Mouse (Mus musculus) layer of hippocampus, postnatal 25 days (tissue): ENCODE measurements around the gene Dcaf5. TPM values are rescaled to one million over a fixed set of nuclear protein-coding genes. Genes with fewer than 3 reads are reported as not detected.

Source experiments
- DNase-seq, 2 experiments: peaks; one replicate each; pipeline ENCODE4 v3.0.0; 2022; ENCODE audit warnings: mixed read lengths in 2 of 2, low spot score in 1 of 2; ENCODE audit errors: extremely low spot score in 1 of 2
- total RNA-seq, 2 experiments: library from RNA; stranded (reverse); gene quantifications; 2 replicates each; pipeline ENCODE4 v1.2.3; 2021

Gene Dcaf5
- total RNA-seq, 2 experiments from 2014 or later, result 66.7 to 84.1 TPM

DNA sequence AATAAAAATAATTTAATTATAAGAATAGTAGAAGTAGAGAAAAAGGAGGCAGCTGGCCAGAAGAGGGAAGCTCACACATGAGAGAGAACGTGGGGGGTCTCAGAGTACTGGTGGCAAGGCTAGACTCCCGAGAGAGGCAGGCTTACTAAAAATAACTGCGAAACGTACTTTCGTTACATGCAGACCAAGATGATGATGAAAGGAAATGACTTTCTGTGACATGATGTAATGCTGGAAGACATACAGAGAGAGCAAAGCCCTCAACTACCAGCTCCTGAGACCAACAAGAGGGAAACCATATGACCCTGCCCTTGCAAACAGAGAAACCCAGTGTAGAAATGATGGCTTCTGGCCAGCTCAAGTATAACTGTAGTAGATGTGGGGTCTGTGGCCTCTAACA lies 76.1 kb downstream of the Dcaf5 start:
- DNase-seq, result no peak

DNA sequence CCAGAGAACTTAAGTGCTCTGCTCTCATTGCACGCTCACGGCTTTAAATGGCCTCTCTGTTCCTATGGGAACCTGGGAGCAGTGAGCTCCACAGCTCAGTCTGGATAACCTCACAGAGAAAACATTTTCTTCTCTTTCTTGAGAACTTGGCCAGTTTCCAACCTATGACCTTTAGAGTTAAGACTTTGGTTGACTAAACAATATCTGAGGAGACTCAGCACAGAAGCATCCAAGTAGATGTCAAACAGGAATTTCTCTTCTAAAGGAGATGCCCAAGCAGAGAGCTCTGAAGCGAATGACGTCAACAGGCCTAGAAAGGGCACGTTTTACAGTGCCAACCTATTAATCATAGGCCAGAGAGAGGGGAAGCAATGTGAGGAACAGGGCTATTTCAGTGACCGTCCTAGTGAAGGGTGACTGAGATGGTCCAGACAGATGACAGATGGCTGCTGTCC lies 91.6 kb downstream of the Dcaf5 start:
- no peak for DNase-seq

DNA sequence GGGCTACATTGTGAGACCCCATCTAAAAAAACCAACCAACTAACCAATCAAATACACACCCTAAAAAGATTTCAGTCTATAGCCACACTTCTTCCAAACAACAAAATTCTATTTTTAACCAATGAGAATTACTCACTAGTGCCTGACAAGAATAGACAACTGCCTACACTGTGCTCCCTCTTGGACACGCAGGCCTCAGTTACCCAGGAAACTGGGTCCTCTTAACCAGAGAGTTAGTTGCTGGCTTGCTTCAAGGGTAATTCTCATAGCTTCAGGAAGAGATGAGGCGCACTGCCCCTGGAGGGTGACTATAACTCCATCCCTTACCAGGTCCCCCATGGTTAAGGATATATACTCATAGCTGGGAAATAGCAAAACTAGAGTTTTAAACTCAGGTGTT lies 95.5 kb downstream of the Dcaf5 start:
- DNase-seq, result no peak

DNA sequence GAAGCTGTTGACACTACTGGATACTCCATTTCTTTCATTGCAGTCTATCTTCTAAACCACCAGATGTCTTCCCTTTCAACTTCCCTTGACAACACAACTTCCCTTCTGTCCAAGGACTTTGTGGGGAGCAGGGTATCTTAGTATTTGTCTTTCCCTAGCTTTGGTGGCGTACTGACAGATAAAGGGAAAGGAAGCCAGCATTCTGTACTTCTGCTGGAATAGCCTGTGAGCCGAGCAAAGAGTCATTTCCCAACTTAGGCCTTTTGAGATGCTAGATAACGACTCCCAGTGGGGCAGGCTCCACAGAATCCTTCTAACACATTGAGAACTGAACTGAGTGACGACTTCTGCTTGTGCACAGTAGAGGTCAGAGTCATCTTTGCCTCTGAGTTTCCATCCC lies 102.2 kb downstream of the Dcaf5 start:
- DNase-seq, result no peak

DNA sequence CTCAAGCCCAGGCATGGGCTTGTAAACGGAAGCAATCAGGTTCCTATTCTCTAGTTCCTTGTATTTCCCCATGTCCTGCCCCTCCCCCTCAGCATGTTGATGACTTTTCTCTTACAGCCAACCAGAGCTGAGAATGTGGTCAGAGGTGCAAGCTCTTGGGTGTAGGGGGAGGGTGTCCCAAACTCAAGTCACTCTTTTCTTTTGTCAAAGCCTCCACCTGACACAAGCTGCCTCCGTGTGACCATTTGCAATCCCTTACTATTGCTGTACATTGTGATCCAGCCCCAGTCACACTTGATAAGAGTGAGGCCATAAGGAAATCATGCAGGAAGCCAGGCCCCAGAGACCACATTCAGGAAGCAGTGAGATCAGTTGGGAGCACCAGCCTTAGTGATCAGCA lies 104.8 kb downstream of the Dcaf5 start:
- DNase-seq, result no peak

DNA sequence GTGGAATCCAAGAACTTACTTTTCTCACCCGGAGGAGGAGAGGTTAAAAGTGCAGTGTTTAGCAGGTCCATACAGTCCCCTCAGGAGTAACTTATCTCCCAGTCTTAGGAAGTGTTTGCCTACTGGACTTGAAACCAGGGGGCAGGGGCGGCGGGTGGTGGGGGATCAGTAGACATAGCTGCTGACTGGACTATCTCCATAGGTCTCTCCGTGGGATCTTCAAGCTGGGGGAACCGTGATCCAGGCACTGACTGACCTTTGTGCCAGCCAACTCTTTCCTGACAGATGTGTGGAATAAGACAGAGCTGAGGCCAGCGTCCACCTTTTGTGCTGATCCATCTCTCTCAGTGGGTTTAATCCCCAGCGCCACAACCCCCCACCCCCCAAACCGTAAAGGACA lies 105.6 kb downstream of the Dcaf5 start:
- DNase-seq, result no peak

DNA sequence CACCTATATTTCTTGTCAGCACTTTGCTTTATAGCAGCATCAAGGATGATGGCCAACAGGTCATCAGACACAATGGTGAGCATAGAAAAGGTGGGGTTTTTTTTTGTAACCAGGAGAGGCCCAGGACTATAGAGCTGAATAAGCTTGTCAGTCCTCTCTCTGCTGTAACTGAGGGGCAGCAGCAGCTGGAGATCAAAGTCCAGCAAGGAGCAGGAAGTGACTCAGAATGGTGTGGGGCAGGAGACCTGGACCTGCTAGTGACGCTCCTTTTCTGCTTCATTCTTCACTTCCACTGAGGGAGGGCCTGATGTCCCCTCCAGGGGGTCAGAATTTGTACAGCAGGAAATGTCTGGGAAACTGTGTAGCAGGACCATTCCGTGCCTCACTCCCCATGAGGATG lies 106.8 kb downstream of the Dcaf5 start:
- no peak for DNase-seq

DNA sequence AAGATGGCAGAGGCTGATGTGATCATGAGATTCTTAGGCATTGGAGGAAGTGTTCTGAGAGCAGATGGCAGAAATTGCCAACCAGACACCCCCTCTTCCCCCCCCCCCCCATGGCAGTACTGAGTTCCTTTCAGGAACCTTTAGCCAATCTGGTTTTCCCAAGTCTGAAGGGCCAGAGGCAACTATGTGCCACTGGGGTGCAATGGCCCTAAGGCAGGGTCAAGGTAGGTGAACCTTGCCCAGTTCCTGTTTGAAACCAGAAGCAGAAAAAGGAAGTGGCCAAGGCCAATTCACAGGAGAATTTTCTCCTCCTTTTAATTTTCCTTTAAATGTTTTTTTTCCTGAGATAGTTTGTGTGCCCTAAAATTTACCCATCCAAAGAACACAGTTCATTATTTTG lies 110.4 kb downstream of the Dcaf5 start:
- no peak for DNase-seq

DNA sequence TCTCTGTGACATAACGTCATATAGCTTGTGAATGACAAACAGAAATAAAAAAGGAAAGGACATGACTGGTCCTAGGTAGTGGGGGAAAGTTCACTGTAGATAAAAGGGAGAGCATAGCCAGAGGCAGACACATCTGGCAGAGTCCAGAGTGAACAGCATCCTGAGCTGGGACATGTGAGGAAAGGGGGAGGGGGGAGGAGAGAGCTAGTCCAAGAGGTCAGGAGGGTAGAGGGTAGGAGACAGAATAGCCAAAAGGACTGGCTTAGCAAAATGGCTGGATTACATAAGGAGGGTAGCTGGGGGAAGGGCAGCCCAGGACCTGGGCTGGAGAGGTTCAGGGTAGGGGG lies 111.6 kb downstream of the Dcaf5 start:
- no peak for DNase-seq

DNA sequence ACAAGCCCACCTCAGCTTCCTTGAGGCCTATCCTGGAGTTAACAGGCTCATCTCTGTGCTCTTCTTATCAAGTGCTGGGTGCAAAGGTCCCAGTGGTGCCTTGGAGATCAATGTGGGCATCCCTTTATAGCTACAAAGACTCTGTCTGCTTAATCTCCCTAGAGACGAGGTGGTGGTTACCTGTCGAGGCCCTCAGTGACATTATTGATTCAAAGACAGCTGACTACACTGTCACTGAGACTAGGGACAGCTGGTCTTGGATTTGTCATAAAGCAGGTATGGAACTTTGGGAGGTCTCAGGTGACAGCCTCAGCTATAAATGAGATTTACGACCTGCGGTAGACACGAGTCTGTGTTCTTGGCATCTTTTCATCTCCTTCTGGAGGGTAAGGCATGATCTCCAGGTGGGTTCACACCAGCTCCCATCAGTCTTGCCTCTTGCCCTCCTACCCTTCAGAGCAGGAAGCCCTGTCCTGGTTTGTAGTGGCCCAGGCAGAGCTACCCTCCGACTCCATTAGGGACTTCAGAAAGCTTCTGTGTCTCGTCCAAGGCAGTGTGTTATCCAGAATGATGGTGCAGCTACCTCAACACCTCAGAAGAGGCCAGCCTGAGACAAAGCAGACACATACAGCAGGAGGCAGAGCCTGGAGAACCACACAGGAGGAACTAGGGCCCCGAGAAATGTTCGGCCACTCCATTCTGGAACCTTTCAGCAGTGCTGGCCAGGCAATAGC lies 112.2 kb downstream of the Dcaf5 start:
- DNase-seq, result no peak

DNA sequence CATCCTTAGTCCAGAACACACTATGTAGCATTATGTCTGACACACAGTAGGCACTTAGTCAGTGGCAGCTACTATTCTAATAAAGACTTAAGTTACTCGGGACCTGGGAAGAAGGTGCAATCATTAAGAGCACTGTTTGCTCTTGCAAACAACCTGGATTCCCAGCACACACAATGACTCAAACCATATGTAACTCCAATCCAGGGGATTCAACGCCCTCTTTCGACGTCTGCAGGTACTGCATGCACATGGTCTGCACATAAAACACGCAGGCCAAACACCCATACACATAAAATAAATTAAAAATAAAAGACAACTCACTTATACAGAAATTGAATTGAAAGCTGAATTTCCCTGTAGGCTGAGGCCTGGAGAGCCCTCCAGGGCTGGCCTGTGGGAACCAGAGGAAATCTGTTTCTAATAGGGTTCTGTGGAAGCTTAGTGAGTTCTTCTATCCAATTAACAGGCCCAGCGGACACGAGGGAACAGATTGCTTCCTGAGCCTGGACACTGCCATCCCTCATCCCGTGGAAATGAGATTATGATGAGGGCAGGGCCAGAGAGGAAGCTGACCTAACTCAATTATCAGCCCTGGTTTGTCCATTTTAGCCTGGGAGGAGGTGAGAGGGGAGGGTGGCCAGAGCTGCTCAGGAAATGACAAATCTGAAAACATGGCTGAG lies 112.9 kb downstream of the Dcaf5 start:
- no peak for DNase-seq

DNA sequence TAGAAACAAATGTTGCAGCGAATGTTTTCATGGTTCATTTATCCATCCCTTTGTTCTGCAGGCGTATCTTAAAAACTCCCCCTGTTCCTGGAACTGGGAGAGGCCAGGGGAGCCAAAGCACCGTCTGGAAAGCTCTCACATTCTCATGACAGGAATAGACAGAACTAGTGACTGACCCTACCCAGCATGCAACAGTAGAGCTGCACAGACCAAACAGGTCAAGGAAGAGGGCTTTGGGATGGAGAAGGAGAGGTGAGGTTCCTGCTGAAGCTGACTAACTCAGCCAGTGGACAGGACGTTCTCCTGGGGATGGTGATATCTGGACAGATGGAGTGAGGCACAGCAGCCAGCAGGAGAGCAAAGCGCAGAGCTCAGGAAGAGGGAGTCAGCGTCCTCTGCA lies 113.9 kb downstream of the Dcaf5 start:
- no peak for DNase-seq

DNA sequence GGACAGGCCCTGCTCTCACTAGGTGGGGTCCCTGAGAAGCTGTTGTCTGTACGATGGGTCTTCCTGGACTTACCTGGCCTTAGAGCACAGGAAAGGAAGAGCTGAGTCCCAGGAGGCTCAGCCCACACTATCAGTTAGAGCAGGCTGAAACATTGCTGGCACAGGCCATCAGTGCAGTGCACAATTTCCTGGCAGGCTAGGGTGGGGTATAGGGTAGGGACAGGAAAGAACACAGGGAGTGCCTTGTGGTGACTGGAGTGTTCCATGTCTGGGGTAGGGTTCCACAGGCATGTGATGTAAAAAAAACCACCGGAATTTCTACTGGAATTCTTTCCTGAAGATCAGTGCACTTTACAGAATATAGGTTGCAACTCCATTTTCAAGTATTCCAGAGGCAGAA lies 117.3 kb downstream of the Dcaf5 start:
- no peak for DNase-seq

DNA sequence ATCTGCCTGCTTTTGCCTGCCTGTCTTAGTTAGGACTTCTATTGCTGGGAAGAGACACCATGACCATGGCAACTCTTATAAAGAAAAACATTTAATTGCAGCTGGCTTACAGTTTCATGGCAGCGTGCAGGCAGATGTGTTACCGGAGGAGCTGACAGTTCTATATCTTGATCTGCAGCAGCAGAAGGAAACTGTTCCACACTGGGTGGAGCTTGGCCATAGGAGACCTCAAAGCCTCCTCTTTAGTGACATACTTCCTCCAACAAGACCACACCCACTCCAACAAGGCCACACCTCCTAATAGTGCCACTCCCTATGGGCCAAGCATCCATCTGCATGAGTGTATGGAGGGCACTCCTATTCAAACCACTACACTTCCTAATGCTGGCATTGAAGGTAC lies 121.1 kb downstream of the Dcaf5 start:
- DNase-seq, result no peak

DNA sequence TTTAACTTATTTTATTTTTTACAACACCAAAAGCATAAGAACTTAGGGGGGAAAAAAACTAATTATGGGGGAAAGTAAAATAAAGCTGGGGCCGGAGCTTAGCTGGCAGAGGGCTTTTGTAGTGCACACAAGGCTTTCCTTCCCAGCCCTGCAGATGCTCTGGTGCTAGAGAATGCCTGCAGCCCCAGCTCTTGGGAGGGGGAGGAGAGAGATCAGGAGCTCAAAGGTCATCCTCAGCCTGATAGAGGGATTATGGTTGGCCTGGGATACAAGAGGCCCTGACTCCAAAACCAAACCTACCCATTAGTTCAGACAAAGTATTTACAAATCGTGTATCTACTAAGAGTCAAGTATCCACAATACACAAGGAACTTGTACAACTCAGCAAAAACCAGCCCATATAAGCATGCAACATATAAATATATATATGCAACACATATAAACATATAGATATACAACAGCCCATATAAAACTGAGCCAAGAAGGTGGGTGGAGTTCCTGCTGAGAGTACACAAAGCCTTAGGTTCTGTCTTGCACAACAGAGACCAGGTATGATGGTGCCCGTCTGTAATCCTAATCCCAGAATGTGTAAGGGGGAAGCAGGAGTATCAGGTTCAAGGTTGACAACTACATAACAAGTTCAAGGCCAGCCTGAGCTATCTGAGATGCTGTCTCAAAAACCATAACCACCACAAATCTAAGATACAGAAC lies 124.3 kb downstream of the Dcaf5 start:
- no peak for DNase-seq

DNA sequence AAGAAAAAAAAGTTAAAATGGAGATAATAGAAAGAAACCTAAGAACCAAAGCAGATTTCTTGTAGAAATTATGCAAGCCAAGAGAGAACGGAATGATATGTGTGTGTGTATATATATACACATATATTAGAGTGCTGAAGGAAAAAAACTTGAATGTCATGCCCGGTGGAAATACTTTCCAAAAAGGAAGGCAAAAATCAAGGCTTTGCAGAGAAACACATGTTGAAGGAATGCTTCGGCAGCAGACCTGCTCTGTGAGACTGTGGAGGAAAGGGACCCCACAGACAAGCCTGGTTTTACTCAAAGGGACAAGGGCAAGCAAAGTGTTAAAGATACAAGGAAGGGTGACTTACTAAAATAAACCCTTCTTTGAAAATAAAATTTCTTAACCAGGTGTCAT lies 128.8 kb downstream of the Dcaf5 start:
- no peak for DNase-seq

DNA sequence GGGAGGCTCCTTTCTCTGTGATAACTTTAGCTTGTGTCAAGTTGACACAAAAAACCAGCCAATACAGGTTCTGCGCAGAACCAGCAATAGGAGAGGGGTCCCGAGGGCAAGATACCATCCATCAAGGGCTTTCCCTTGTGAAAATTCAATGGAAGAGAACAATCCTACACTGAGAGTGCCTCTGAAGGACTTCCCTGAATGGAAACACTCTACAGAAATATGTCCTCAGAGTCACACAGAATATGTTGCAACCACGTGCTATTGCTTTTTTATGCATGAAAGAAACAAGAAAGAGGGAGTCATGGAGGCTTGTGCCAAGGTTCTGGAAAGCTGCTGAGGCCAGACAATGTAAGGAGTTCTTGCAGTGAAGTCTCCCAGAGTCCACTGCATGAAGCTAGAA lies 131.9 kb downstream of the Dcaf5 start:
- DNase-seq, result no peak

DNA sequence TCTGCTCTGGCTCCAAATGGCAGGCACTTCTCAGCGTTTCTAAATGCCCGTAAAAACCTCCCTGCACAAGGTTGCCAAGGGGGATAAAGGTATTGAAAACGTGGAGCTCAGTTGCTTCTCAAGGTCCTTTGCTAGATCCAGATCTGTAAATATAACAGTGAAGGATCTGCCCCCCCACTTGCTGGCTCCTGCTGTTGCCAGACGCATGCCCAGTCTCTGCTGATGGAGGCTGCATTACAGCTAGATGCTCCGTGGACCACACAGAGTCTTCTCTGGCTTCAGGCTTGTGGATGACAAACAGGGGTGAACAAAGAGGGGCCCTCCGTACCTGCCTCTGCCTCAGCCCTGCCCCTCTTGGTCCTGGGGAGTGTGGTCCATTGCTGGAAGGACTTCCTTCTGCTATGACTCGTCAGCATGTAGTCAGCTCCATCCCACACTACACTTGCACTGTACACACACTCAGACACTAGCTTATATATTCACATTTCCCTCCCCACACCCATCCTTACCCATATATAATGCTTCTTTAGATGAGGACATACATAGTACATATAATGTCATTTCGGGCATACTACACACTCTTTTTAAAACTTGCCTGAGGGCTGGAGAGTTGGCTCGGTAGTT lies 135.5 kb downstream of the Dcaf5 start:
- DNase-seq, result no peak

DNA sequence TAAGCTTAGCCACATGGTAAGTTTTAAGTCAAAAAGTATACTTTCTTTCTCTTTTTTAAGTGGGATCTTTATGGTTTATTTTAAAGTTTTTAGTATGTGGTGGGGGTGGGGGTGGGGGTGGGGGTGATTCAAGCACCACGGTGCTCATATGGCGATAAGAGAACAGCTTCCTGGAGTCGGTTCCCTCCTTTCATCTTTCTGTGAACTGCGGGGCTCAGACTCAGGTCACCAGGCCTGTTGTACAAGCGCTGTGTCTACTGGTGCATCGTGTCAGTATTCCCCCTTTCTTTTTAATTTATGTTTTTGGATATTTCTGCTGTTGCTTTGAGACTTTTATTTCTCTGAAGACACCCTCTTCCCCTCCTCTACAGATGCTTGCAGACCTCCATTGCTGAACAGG lies 137.7 kb downstream of the Dcaf5 start:
- no peak for DNase-seq

DNA sequence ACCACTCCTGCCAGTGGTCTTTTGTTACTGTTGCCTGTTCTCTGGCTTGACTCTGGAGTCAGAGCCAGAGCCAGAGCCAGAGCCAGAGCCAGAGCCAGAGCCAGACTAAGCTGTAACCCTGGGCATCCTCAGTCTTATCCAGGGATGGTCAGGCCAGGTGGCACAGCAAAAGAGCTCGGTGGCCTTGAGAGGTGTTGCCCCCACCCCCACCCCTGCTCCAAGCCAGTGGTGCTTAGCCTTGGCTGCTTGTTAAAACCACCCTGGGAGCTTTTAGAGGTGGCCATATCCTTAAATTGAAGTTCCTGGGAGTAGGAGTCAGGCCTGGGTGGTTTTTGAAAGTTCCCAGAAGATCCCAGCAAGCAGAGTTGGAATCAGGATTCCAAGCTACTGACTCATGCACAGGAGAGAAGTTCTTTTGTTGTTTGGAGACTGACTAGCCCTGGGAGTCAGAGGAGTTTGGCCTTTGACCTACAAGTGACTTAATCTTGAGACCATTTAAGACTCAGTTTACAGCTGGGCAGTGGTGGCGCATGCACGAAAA lies 144.4 kb downstream of the Dcaf5 start:
- no peak for DNase-seq

DNA sequence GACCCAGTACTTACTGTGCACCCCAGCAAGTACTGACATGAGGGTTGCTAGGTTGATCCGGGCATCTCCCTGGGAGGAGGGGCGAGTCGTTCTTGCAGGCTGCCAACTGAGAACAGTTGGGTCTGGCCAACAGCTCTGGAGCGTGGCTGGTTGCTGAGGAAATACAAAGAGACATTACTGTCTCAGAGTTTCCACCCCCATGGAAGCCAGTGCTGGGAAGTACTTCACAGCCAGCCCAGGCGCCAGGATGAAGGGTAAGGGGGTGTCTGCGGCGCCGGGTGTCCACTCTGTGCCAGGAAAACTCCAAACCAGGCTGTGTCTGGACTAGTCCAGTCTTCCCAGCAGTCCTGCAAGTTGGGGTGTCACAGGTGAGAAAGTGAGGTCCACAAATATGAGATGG lies 145.4 kb downstream of the Dcaf5 start:
- peak in 1 of 2 experiments; percentile 6 for DNase-seq
